Mouse (Mus musculus) kidney, adult 8-10 months (tissue): ENCODE data around the gene Naga.

Source experiments
- DNase-seq, 2 experiments: peaks; one replicate each; pipeline ENCODE4 v3.0.0; 2022

The Naga gene

GRCm38 (mm10) chr15:82354126-82354945 is 15.6 kb upstream of the Naga start, which contains the start of gene Ndufa6:
Gene Ndufa6, minus strand, starts transcription at chr15:82354322.
- peak; percentile 96 to 97 for DNase-seq

- no peak for DNase-seq
Measured at GRCm38 (mm10) chr15:82353745-82354113, 15.0 kb upstream of the Naga start.

DNA sequence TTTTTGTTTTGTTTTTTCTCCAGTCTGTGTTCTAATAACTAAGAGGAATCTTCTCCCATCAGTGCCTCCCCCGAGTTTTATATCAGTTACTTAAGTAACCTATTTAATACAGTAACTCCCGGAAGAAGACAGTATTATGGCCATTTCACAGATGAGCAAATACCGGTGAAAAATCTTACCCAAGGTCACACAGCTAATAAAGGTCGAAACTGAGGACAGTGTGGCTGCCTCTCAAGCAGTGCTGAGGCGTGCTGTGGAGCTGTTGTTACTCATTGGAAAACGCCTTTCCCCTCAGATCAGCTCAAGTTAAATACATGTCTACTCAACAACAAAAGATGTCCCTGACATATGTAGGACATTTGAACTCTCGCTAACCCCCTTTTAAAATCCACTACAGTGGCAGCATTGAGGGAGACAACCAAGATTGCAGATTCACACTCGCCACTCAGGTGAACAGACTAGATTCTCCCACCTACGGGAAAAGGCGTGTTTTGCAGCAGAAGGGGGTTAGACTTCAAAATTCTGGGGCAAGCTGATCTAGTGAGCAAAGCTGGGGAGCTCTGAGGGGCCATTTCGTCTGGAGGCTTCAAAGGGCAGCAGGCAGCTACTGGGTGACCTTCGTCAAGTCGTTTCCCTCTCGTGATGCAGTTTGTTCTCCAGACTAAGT is 14.5 kb upstream of the Naga start:
- no peak for DNase-seq

DNA sequence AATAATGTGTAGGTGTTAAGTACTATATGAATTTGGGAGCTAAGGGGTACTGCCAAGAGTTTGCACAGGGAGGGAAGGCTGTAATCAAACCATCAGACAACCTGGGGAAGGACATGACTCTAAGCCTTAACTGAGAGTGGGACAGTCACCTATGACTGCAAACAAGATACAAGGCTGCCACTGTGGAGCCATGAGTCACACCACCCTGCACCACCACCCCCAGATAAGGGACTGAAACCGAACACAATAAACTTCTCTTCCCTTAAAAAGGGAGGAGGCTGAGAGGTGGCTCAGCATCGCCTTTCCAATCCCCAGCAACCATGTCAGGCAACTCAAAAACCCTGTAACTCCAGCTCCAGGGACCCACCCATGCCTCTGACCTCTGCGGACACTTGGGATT is 12.8 kb upstream of the Naga start:
- no peak for DNase-seq

GRCm38 (mm10) chr15:82350349-82350748 is 11.6 kb upstream of the Naga start:
- DNase-seq, result no peak

DNA sequence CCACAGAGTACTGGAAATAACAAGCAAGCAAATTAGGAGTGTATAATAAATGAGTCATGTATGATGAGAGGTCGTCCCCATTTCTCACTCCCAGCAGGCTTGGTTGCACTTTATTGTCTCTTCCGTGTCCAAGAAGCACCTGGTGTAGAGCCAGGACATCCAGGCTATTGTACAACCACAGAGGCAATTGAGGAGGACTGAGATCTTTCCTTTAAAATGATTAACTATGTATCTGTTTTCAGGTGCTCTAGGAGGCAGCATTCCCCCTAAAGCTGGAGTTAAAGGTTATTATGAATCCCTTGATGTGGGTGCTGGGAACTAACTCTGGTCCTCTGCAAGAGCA is 10.2 kb upstream of the Naga start:
- no peak for DNase-seq

GRCm38 (mm10) chr15:82348258-82348998 is 9.7 kb upstream of the Naga start:
- no peak for DNase-seq

DNA sequence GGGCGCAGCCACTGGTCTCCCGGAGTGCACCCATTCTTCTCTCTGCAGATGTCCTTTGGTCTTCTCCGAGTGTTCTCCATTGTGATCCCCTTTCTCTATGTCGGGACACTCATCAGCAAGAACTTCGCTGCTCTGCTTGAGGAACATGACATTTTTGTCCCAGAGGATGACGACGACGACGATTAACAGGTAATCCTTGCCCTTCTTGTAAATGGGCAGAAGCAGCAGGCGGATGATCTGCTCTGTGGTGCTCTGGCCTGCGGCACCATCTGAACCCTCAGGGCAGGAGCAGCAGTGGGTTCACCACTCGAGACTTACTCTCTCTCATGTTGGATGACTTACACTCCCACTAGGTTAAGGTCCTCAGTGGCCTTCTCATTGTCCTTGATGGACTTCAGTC is 9.1 kb upstream of the Naga start:
- DNase-seq, result no peak

DNA sequence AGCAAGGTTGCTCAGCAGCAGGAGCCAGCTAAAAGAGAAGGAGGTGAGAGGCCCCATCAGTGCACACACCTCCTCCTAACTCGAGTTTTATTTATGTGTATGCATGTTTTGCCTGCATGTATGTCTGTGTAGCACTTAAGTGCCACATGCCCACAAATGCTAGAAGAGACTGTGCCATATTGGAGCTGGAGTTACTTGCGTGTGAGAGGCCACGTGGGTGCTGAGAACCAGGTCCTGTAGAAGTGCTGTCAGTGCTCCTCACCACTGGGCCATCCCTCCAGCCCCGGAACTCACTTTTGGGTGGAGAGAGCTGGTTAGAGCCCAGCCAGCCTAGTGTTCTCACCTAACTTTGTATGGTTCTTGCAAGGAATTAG is 8.6 kb upstream of the Naga start:
- DNase-seq, result no peak

DNA sequence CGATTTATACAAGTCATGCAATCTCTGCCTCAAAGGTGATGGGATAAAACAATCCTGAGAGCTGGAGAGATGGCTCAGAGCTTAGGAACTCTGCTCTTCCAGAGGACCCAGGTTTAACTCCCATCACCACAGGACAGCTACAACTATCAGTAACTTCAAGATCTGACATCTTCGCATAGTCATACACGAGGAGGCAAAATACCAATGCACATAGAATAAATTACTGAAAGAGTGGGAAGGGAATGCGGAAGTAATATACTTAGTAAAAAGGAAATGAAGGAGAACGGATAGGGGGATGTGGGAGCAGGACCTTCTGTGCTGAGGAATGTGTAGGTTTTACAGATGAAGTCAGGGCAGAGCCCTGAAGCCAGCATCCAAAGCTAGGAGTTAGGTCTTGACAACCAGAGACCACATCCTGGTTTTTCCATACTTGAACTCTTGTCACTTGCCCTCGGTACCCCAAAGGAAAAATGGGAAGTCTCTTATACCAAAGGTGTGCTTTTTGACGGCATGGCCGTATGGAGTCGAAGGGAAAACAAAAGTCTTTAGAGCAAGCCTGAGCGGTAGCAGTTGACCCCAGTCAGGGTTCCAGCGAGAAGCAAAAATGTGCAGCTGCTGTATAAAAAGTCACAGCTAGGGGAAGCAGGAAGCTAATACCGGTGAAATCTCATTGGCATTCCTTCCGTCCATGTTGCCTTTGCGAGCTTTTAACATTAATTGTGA is 8.0 kb upstream of the Naga start:
- no peak for DNase-seq

- DNase-seq, result peak; percentile 98
Measured at GRCm38 (mm10) chr15:82345820-82346470, 7.2 kb upstream of the Naga start.

GRCm38 (mm10) chr15:82344971-82345370 is 6.2 kb upstream of the Naga start:
- DNase-seq, result no peak

DNA sequence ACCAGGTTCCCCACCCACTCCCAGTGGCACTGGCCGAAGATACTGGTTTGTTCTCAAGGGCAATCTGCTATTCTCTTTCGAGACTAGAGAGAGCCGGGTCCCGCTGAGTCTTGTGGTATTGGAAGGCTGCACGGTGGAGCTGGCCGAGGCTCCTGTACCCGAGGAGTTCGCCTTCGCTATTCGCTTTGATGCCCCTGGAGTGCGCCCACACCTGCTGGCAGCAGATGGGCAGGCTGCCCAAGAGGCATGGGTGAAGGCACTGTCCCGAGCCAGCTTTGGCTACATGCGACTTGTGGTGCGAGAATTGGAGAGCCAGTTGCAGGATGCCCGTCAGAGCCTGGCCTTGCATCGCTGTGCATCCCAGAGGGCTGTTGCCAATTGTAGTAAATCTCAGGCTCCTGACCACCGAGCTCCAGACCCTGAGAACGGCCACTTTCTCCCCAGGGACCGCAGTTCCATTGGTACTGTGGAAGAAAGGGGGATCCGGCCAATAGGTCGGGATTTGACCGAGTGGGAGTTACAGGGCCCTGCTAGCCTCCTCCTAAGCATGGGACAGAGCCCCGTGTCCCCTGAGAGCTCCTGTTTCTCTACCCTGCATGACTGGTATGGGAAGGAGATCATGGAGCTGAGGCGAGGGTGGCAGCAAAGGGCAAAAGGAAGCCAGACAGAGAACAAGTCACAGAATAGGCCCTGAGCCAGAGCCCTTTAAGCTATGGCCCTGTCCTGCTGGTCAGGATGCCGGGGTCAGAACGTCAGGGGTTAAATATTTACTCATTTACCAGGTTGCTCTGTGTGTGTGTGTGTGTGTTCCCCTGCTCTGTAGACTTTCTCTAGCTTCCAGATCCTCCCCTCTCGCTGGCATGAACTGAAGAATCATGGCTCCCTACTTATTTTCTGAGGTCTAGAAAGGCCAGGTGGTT is 4.9 kb upstream of the Naga start:
- peak; percentile 73 to 81 for DNase-seq

DNA sequence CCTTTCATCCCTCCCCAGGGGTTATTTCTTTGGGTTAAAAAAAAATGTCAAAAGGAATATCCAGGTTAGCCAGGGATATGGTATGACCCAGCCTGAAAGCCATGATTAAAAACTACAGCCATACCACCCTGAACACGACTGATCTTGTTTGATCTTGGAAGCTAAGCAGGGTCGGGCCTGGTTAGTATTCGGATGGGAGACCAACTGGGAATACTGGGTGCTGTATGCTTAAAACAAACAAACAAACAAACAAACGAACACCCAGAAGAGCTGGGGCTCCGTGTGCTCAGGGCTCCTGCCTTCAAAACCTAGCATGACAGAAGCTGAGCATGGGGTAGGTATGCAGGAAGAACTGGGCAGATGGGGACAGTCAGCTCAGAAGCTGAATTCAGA is 3.8 kb upstream of the Naga start:
- DNase-seq, result no peak

GRCm38 (mm10) chr15:82341675-82342542 is 3.2 kb upstream of the Naga start:
- DNase-seq, result no peak

GRCm38 (mm10) chr15:82341036-82341501 is 2.3 kb upstream of the Naga start:
- no peak for DNase-seq

DNA sequence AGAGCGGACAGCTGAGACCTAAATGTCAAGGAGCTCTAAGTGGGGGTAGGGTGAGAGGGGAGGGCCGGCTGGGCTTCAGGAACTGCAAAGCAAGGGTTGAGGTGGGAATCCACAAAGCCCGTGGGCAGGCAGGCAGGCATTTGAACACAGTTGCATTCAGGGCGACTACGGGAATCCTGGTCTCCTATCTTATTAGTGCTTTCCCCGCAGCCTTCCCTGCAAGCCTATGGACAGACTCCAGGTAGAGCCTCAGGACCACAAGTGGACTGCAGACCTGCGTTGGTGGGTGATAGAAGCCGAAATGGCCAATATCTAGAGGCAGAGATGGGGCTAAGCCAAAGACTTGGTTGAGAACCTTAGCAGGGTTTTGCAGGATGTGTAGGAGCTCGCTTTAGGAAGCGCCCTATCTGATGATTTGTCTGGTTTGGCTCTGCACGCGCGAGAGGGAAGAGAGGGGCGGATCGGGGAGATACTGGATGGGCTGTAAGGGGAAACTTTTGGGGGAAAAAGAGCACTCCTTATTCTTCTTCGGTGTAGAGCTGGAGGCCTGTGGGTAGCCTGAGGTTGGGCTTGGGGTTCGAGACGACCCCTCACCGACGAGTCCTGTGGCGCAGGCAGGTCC is 1.8 kb upstream of the Naga start:
- DNase-seq, result no peak

DNA sequence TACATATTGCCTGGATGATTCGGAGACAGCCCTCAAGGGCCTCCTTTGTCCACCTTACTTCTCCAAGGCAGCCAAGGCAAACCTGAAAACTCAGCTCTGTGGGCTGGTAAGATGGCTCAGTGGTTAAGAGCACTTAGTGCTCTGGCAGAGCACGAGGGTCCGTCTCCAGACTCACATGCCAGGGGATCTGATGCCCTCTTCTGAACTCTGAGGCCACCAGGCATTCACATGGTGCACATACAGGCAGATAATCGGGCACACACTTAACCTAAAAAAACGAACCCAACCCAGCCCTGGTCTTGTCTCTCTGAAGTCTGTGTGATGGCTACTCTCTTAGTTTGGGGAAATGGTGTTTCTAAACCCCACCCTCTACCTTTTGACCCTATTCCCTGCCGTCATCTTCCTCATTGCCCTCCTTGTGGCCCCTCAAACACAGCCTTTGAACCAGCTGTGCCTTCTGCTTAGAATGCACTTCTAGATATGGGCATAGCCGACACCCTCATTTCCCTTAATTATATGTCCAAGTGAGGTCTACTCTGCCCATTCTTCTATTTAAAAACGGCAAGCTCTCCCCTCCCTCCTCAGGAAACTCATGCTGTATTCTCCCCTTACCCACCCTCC is 1.0 kb upstream of the Naga start:
- no peak for DNase-seq

GRCm38 (mm10) chr15:82339150-82339549 is 425 bp upstream of the Naga start:
- no peak for DNase-seq

DNA sequence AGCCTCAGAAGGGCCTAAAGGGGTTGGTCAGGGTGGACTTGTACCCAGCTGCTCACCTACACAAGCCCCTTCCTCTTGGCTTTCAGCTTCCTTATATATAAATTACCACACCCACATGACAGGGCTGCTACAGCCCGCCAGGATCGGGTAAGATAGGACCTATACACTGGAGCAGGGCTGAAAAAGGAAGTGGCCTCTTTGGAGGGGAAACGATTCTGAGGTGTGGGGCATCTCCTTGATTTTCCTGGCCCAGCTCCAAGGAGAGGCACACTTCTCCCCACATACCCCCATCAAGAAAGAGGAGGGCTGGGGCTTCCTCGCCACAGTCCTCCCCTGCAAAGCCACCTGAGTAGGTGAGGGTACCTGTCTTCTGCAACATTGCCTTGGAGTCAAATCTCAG is 850 bp downstream of the Naga start:
- DNase-seq, result no peak
